Mouse (Mus musculus) myocyte (in vitro differentiated cells): ENCODE data around the gene Eef1akmt2. TPM values are rescaled to one million over a fixed set of nuclear protein-coding genes. Genes with fewer than 3 reads are reported as not detected.

Experiments
- H3K27me3 ChIP-seq: one replicate; pipeline ENCODE4 v1.6.1; 2011; ENCODE audit not compliant: control insufficient read depth, insufficient read depth, insufficient read length
- H3K36me3 ChIP-seq: one replicate; pipeline ENCODE4 v1.6.1; 2011; ENCODE audit not compliant: control insufficient read depth, insufficient read depth
- H3K4me2 ChIP-seq: one replicate; pipeline ENCODE4 v1.6.1; 2011; ENCODE audit warnings: low read depth, control low read depth
- H3K4me3 ChIP-seq: one replicate; pipeline ENCODE4 v1.5.1; 2011; ENCODE audit warnings: mild to moderate bottlenecking, control low read depth, moderate library complexity
- H3K79me2 ChIP-seq: one replicate; pipeline ENCODE4 v1.6.1; 2011; ENCODE audit not compliant: control insufficient read depth, insufficient read depth
- H3ac ChIP-seq: one replicate; pipeline ENCODE4 v1.6.1; 2011; ENCODE audit not compliant: control insufficient read depth, insufficient read length
- CEBPB ChIP-seq: IDR thresholded peaks from 2 replicates; pipeline ENCODE4 v1.6.1; 2011; ENCODE audit warnings: mild to moderate bottlenecking, moderate library complexity; ENCODE audit not compliant: poor library complexity, insufficient read depth, severe bottlenecking
- E2F4 ChIP-seq: IDR thresholded peaks from one replicate; pipeline ENCODE4 v1.6.1; 2011; ENCODE audit warnings: mild to moderate bottlenecking, control low read depth, moderate library complexity; ENCODE audit not compliant: insufficient read depth
- MAX ChIP-seq: IDR thresholded peaks from one replicate; pipeline ENCODE4 v1.6.1; 2011; ENCODE audit warnings: low read depth, mild to moderate bottlenecking, control low read depth
- MYOD1 ChIP-seq, 3 experiments: IDR thresholded peaks; one replicate each; pipeline ENCODE4 v1.6.1; 2011; ENCODE audit warnings: control low read depth in 2 of 3, low read depth in 2 of 3, mild to moderate bottlenecking in 2 of 3, moderate library complexity in 1 of 3; ENCODE audit not compliant: insufficient read length in 2 of 3, control insufficient read depth in 1 of 3
- MYOG ChIP-seq, 3 experiments: IDR thresholded peaks; one replicate each; pipeline ENCODE4 v1.6.1; 2011; ENCODE audit warnings: control low read depth in 2 of 3, low read depth in 2 of 3, mild to moderate bottlenecking in 2 of 3; ENCODE audit not compliant: insufficient read length in 2 of 3, control insufficient read depth in 1 of 3, insufficient read depth in 1 of 3
- POLR2A ChIP-seq: IDR thresholded peaks from one replicate; pipeline ENCODE4 v1.6.1; 2011; ENCODE audit warnings: low read depth, mild to moderate bottlenecking, control low read depth, moderate library complexity; ENCODE audit not compliant: insufficient read length
- POLR2AphosphoS2 ChIP-seq: IDR thresholded peaks from one replicate; pipeline ENCODE4 v1.6.1; 2011; ENCODE audit warnings: low read depth, control low read depth; ENCODE audit not compliant: insufficient read length
- REST ChIP-seq: IDR thresholded peaks from one replicate; pipeline ENCODE4 v1.6.1; 2011; ENCODE audit warnings: mild to moderate bottlenecking, control low read depth, moderate library complexity; ENCODE audit not compliant: insufficient read depth, insufficient read length
- SRF ChIP-seq: IDR thresholded peaks from one replicate; pipeline ENCODE4 v1.6.1; 2011; ENCODE audit warnings: low read depth; ENCODE audit not compliant: control insufficient read depth, insufficient read length
- TCF12 ChIP-seq: IDR thresholded peaks from one replicate; pipeline ENCODE4 v1.6.1; 2011; ENCODE audit warnings: mild to moderate bottlenecking, control low read depth; ENCODE audit not compliant: poor library complexity, insufficient read depth, severe bottlenecking
- TCF3 ChIP-seq: IDR thresholded peaks from one replicate; pipeline ENCODE4 v1.6.1; 2011; ENCODE audit warnings: low read depth, control low read depth; ENCODE audit not compliant: insufficient read length
- USF1 ChIP-seq: IDR thresholded peaks from one replicate; pipeline ENCODE4 v1.6.1; 2011; ENCODE audit warnings: low read depth, mild to moderate bottlenecking, control low read depth, moderate library complexity
- polyA plus RNA-seq: library from polyadenylated mRNA; unstranded; fragments of >200 nt; fragmentation: generic; extraction: Trizol; gene quantifications from one replicate; pipeline ENCODE4 v1.2.1, GENCODE M21; 2012; ENCODE audit warnings: missing spikeins

The Eef1akmt2 gene
- polyA plus RNA-seq, 1 experiment = 10.8 TPM

GRCm38 (mm10) chr7:132780611-132781010, 71.9 kb downstream of the Eef1akmt2 start:
- TF ChIP-seq MAX = no peak
- no peak for TF ChIP-seq E2F4
- TF ChIP-seq POLR2AphosphoS2 = no peak
- TF ChIP-seq SRF = no peak
- H3K27me3 ChIP-seq = no peaks in the 10 kb centered on the region
- no peaks in the 10 kb centered on the region for H3K36me3 ChIP-seq
- no peaks in the 10 kb centered on the region for H3K79me2 ChIP-seq
- H3K4me2 ChIP-seq = no peak overlapping the region
- no peak overlapping the region for H3ac ChIP-seq
- no peak overlapping the region for H3K4me3 ChIP-seq

DNA sequence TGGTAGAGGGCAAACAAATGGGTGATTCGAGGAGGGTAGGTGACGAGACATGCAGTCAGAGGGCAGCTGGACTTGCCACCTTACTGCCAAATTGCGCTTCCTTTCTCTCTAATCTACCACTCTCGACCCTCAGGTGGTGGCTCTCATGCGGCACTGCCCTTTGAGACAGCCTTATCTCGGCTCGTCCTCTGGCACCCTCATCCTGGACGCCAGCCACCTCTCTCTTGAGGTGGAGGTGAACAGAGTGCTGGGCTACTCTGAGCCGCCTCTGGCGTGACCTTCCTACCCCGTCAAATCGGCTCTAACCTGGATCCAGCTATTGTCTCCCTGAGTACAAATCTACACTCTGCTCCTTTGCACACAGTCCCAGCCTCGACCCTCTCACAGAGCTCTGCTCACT, 73.8 kb downstream of the Eef1akmt2 start:
- H3K4me3 ChIP-seq = no peak overlapping the region
- no peaks in the 10 kb centered on the region for H3K36me3 ChIP-seq
- H3ac ChIP-seq = no peak overlapping the region
- no peaks in the 10 kb centered on the region for H3K79me2 ChIP-seq
- H3K27me3 ChIP-seq = no peaks in the 10 kb centered on the region
- TF ChIP-seq USF1 = no peak
- TF ChIP-seq POLR2A = no peak
- TF ChIP-seq POLR2AphosphoS2 = no peak
- no peak for TF ChIP-seq MYOG (IDR thresholded peaks at IDR 0.05; ENCODE audit: control insufficient read depth in 1 of 3, insufficient read depth in 1 of 3, insufficient read length in 2 of 3, low read depth in 2 of 3)
- no peak for TF ChIP-seq MYOD1 (IDR thresholded peaks at IDR 0.05; ENCODE audit: control insufficient read depth in 1 of 3, insufficient read length in 2 of 3, low read depth in 2 of 3)
- no peak for TF ChIP-seq TCF3
- no peak for TF ChIP-seq TCF12
- no peak for TF ChIP-seq E2F4
- TF ChIP-seq MAX = no peak
- no peak for TF ChIP-seq CEBPB
- TF ChIP-seq REST = no peak
- no peak for TF ChIP-seq SRF
- H3K4me2 ChIP-seq = no peak overlapping the region

GRCm38 (mm10) chr7:132777728-132778453, 74.6 kb downstream of the Eef1akmt2 start:
- no peaks in the 10 kb centered on the region for H3K27me3 ChIP-seq
- H3ac ChIP-seq = no peak overlapping the region
- no peak overlapping the region for H3K4me3 ChIP-seq
- H3K4me2 ChIP-seq = no peak overlapping the region
- no peaks in the 10 kb centered on the region for H3K79me2 ChIP-seq
- no peaks in the 10 kb centered on the region for H3K36me3 ChIP-seq
- TF ChIP-seq REST (no peak), TCF3 (no peak), TCF12 (no peak), MAX (no peak), MYOD1 (IDR thresholded peaks at IDR 0.05; ENCODE audit: control insufficient read depth in 1 of 3, insufficient read length in 2 of 3, low read depth in 2 of 3) (no peak), SRF (no peak), POLR2A (no peak), POLR2AphosphoS2 (no peak), CEBPB (no peak), MYOG (IDR thresholded peaks at IDR 0.05; ENCODE audit: control insufficient read depth in 1 of 3, insufficient read depth in 1 of 3, insufficient read length in 2 of 3, low read depth in 2 of 3) (no peak)

Other genes starting within 250 kb of the Eef1akmt2 start
- 4.7 TPM for gene Lhpp, start 242.0 kb downstream of the Eef1akmt2 start, polyA plus RNA-seq
- 26.5 TPM for gene Fam53b, start 38.8 kb downstream of the Eef1akmt2 start, polyA plus RNA-seq
- gene Abraxas2, start 6.6 kb upstream of the Eef1akmt2 start, polyA plus RNA-seq = 20.2 TPM
- gene Zranb1, start 78.5 kb upstream of the Eef1akmt2 start, polyA plus RNA-seq = 14.6 TPM